Mouse (Mus musculus) bone marrow, adult 2 months (tissue): ENCODE data around the gene Fbxo10.

ENCODE experiments used
- CTCF ChIP-seq: fragments of 200-500 bp; IDR thresholded peaks from 2 replicates; pipeline ENCODE4 v1.5.1; 2011; ENCODE audit warnings: low read length, control low read depth; ENCODE audit not compliant: control insufficient read depth, insufficient read depth
- POLR2A ChIP-seq: fragments of 200-500 bp; IDR thresholded peaks from 2 replicates; pipeline ENCODE4 v1.6.1; 2011; ENCODE audit warnings: low read depth, mild to moderate bottlenecking, control low read depth, low read length, borderline replicate concordance; ENCODE audit not compliant: control insufficient read depth

GRCm38 (mm10) chr4:45047286-45047887, 37.0 kb downstream of the Fbxo10 start:
- TF ChIP-seq CTCF: no peak
- TF ChIP-seq POLR2A: no peak
